Mouse (Mus musculus) limb, embryonic 13.5 days (tissue): ENCODE results near the gene Zfp580. TPM values are rescaled to one million over a fixed set of nuclear protein-coding genes. Genes with fewer than 3 reads are reported as not detected.

Experiments
- ATAC-seq: fragments of 200-750 bp; cut with Nextera tagmentation; 2 replicates; pipeline ENCODE4 v1.8.0; 2017; ENCODE audit warnings: low read depth, moderate number of reproducible peaks, moderate TSS enrichment; ENCODE audit not compliant: low FRiP score
- H3K27ac ChIP-seq: fragments of 300-500 bp; sonication (generic); 2 replicates; pipeline ENCODE4 v1.5.1; 2015; ENCODE audit warnings: inconsistent platforms, mild to moderate bottlenecking, moderate library complexity
- H3K27me3 ChIP-seq: fragments of 300-500 bp; sonication (generic); 2 replicates; pipeline ENCODE4 v1.6.1; 2015; ENCODE audit warnings: mild to moderate bottlenecking, inconsistent platforms
- H3K36me3 ChIP-seq: fragments of 300-500 bp; sonication (generic); 2 replicates; pipeline ENCODE4 v1.6.1; 2015; ENCODE audit warnings: inconsistent platforms, mild to moderate bottlenecking, moderate library complexity
- H3K4me1 ChIP-seq: fragments of 300-500 bp; sonication (generic); 2 replicates; pipeline ENCODE4 v1.6.1; 2015; ENCODE audit warnings: inconsistent platforms
- H3K4me2 ChIP-seq: fragments of 300-500 bp; sonication (generic); replicated peaks from 2 replicates; pipeline ENCODE4 v1.6.1; 2015; ENCODE audit warnings: inconsistent platforms, mild to moderate bottlenecking, moderate library complexity
- H3K4me3 ChIP-seq: fragments of 300-500 bp; sonication (generic); 2 replicates; pipeline ENCODE4 v1.5.1; 2015; ENCODE audit warnings: moderate library complexity, mild to moderate bottlenecking, inconsistent platforms
- H3K9ac ChIP-seq: fragments of 300-500 bp; sonication (generic); 2 replicates; pipeline ENCODE4 v1.6.1; 2015; ENCODE audit warnings: mild to moderate bottlenecking, inconsistent platforms
- H3K9me3 ChIP-seq: fragments of 300-500 bp; sonication (generic); 2 replicates; pipeline ENCODE4 v1.6.1; 2016; ENCODE audit warnings: inconsistent platforms
- WGBS: fragments of 180-500 bp; shearing (Covaris S2); methylation state at CpG from one replicate; pipeline ENCODE4 v1.1.7; 2015; 5-methylcytosine and 5-hydroxymethylcytosine counted together
- polyA plus RNA-seq: library from polyadenylated mRNA; unstranded; fragments of >200 nt; fragmentation: Nextera tagmentation; extraction: Ambion mirVana; gene quantifications from 2 replicates; pipeline ENCODE4 v1.2.1, GENCODE M21; 2015

Gene Zfp580
- polyA plus RNA-seq, 1 experiment from 2014 or later, result 42.8 TPM

GRCm38 (mm10) chr7:5092831-5093510 lies 41.6 kb downstream of the Zfp580 start:
- no peaks in the 10 kb centered on the region for H3K9me3 ChIP-seq
- H3K4me2 ChIP-seq, result no peak overlapping the region
- H3K27me3 ChIP-seq, result no peaks in the 10 kb centered on the region
- WGBS, result 85% methylated on average over 21 of the region's 21 CpGs
- ATAC-seq, result no peak
- H3K4me1 ChIP-seq, result no peaks in the 10 kb centered on the region
- H3K4me3 ChIP-seq, result no peak overlapping the region
- peaks cover 93% of the 10 kb centered on the region for H3K36me3 ChIP-seq
- no peak overlapping the region for H3K27ac ChIP-seq
- no peak overlapping the region for H3K9ac ChIP-seq

DNA sequence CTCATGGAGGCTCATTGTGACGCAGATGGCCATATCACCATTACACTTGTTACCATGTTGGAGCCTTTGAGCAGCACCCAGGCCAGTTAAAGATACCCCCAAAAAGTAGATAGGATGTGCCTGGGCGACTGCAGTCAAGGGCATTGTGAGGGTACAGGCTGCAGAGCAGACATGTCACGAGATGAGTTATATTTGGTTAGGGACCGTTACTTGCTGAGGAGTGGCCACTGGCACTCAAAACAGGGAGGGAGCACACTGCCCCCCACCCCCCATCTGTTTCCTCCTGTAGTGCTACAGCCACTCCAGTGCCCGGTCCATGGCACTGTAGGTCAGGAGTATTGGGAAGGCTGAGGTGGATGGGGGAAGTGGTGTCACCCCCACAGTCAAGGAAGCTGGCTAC lies 47.4 kb downstream of the Zfp580 start:
- no peak overlapping the region for H3K4me3 ChIP-seq
- no peak overlapping the region for H3K9ac ChIP-seq
- no peaks in the 10 kb centered on the region; the same call in 1 of the 2 replicates for H3K9me3 ChIP-seq
- 90% methylated on average over 5 of the region's 5 CpGs for WGBS
- no peak for ATAC-seq
- no peaks in the 10 kb centered on the region for H3K4me1 ChIP-seq
- H3K27ac ChIP-seq, result no peak overlapping the region
- H3K27me3 ChIP-seq, result no peaks in the 10 kb centered on the region
- H3K36me3 ChIP-seq, result peaks cover 56% of the 10 kb centered on the region
- H3K4me2 ChIP-seq, result no peak overlapping the region

- Histone ChIP-seq H3K9me3 (no peaks in the 10 kb centered on the region; the same call in 1 of the 2 replicates), H3K27me3 (no peaks in the 10 kb centered on the region), H3K9ac (no peak overlapping the region), H3K27ac (no peak overlapping the region), H3K4me1 (no peaks in the 10 kb centered on the region), H3K4me3 (no peak overlapping the region), H3K36me3 (peaks cover 45% of the 10 kb centered on the region), H3K4me2 (no peak overlapping the region)
- 81% methylated on average over 3 of the region's 3 CpGs for WGBS
- ATAC-seq, result no peak
Observed at GRCm38 (mm10) chr7:5099796-5100195, 48.5 kb downstream of the Zfp580 start.

GRCm38 (mm10) chr7:5101066-5101663 lies 49.8 kb downstream of the Zfp580 start:
- no peaks in the 10 kb centered on the region for H3K27me3 ChIP-seq
- WGBS, result 84% methylated on average over 10 of the region's 10 CpGs
- ATAC-seq, result no peak

DNA sequence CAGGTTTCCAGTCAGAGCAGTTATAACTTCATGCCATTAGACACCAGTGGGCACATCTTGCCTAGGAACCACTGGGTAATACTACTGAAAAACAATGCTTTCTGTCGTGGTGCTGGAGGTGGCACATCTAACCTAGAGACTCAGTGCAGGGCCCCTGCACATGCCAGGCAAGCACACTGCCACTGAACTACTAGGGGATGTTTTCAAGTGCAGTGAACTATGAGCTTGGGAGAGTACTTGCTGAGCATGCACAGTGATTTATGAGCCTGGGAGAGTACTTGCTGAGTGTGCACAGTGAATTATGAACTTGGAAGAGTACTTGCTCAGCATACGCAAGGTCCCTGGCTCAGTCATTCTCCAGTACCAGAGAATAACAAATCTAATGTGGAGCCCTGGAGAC lies 51.2 kb downstream of the Zfp580 start:
- Histone ChIP-seq H3K27me3 (no peaks in the 10 kb centered on the region), H3K36me3 (peaks cover 18% of the 10 kb centered on the region), H3K4me2 (no peak overlapping the region), H3K4me1 (no peaks in the 10 kb centered on the region), H3K9me3 (no peaks in the 10 kb centered on the region; the same call in 1 of the 2 replicates), H3K4me3 (no peak overlapping the region), H3K9ac (no peak overlapping the region), H3K27ac (no peak overlapping the region)
- no peak for ATAC-seq
- 82% methylated on average over 2 of the region's 2 CpGs for WGBS

More at GRCm38 (mm10) chr7:5101066-5101663, 49.8 kb downstream of the Zfp580 start:
- Histone ChIP-seq H3K36me3 (peaks cover 32% of the 10 kb centered on the region), H3K27ac (no peak overlapping the region), H3K9ac (no peak overlapping the region), H3K4me3 (no peak overlapping the region), H3K4me1 (no peaks in the 10 kb centered on the region), H3K9me3 (no peaks in the 10 kb centered on the region; the same call in 1 of the 2 replicates), H3K4me2 (no peak overlapping the region)

Other genes starting within 250 kb of the Zfp580 start
- gene Ube2s, start 238.9 kb upstream of the Zfp580 start, polyA plus RNA-seq, result 328 and 349 TPM in 2 replicates
- gene Shisa7, start 206.8 kb upstream of the Zfp580 start, polyA plus RNA-seq, result 0.17 and 0.33 TPM in 2 replicates
- 5.6 and 6.4 TPM in 2 replicates for gene Isoc2b, start 181.3 kb upstream of the Zfp580 start, polyA plus RNA-seq
- 1.2 and 1.3 TPM in 2 replicates for gene Isoc2a, start 174.4 kb upstream of the Zfp580 start, polyA plus RNA-seq
- not detected in 2 replicates for gene Gm36210, start 145.0 kb upstream of the Zfp580 start, polyA plus RNA-seq
- 4.2 and 4.3 TPM in 2 replicates for gene Zfp628, start 136.3 kb upstream of the Zfp580 start, polyA plus RNA-seq
- 3.1 and 3.3 TPM in 2 replicates for gene Nat14, start 129.5 kb upstream of the Zfp580 start, polyA plus RNA-seq
- gene Ssc5d, start 125.8 kb upstream of the Zfp580 start, polyA plus RNA-seq, result 6.4 and 8.1 TPM in 2 replicates
- 0.38 and 0.92 TPM in 2 replicates for gene Sbk2, start 87.1 kb upstream of the Zfp580 start, polyA plus RNA-seq
- not detected in 2 replicates for gene Sbk3, start 80.4 kb upstream of the Zfp580 start, polyA plus RNA-seq
- 35.3 and 38.5 TPM in 2 replicates for gene Zfp579, start 55.4 kb upstream of the Zfp580 start, polyA plus RNA-seq
- 9.1 and 10.7 TPM in 2 replicates for gene Zfp524, start 37.1 kb upstream of the Zfp580 start, polyA plus RNA-seq
- 44.7 and 48.6 TPM in 2 replicates for gene Fiz1, start 36.8 kb upstream of the Zfp580 start, polyA plus RNA-seq
- gene Gm44973, start 36.0 kb upstream of the Zfp580 start, polyA plus RNA-seq, result 0.42 and 2.1 TPM in 2 replicates
- 6.0 and 8.1 TPM in 2 replicates for gene Zfp865, start 31.2 kb upstream of the Zfp580 start, polyA plus RNA-seq
- 44.9 and 47.8 TPM in 2 replicates for gene Ccdc106, start 31.0 kb upstream of the Zfp580 start, polyA plus RNA-seq
- 0.13 TPM in 1 of 2 replicates, not detected in the other for gene 4632433K11Rik, start 17.4 kb upstream of the Zfp580 start, polyA plus RNA-seq
- gene Zfp784, start 13.1 kb upstream of the Zfp580 start, polyA plus RNA-seq, result 7.0 and 7.8 TPM in 2 replicates
- 152 and 153 TPM in 2 replicates for gene U2af2, start 10.6 kb downstream of the Zfp580 start, polyA plus RNA-seq
- 62.2 and 64.6 TPM in 2 replicates for gene Epn1, start 28.7 kb downstream of the Zfp580 start, polyA plus RNA-seq
- not detected in 2 replicates for gene Rfpl4, start 65.4 kb downstream of the Zfp580 start, polyA plus RNA-seq
- 0.26 and 0.31 TPM in 2 replicates for gene Rasl2-9, start 74.4 kb downstream of the Zfp580 start, polyA plus RNA-seq
- gene Vmn1r55, start 98.1 kb downstream of the Zfp580 start, polyA plus RNA-seq, result not detected in 2 replicates
- not detected in 2 replicates for gene Vmn1r56, start 145.2 kb downstream of the Zfp580 start, polyA plus RNA-seq
- not detected in 2 replicates for gene Vmn1r57, start 167.0 kb downstream of the Zfp580 start, polyA plus RNA-seq